Mouse (Mus musculus) heart, adult 2 months (tissue): ENCODE data around the gene 4930595D18Rik. TPM values are rescaled to one million over a fixed set of nuclear protein-coding genes. Genes with fewer than 3 reads are reported as not detected.

Source experiments
- DNase-seq, 2 experiments: peaks; one replicate each; pipeline ENCODE4 v3.0.0; 2021
- H3K27ac ChIP-seq: fragments of 200-600 bp; 2 replicates; pipeline ENCODE4 v1.8.1; 2022
- H3K27me3 ChIP-seq: fragments of 200-500 bp; 2 replicates; pipeline ENCODE4 v1.6.1; 2012; ENCODE audit warnings: mild to moderate bottlenecking, low read length, inconsistent platforms, mixed read lengths; ENCODE audit not compliant: control insufficient read depth, insufficient read depth
- H3K36me3 ChIP-seq: fragments of 200-500 bp; 2 replicates; pipeline ENCODE4 v1.6.1; 2012; ENCODE audit warnings: low read length, inconsistent platforms; ENCODE audit not compliant: control insufficient read depth, insufficient read depth
- H3K4me1 ChIP-seq: fragments of 200-500 bp; 2 replicates; pipeline ENCODE4 v1.6.1; 2011; ENCODE audit warnings: low read length; ENCODE audit not compliant: control insufficient read depth, insufficient read depth
- H3K4me3 ChIP-seq: fragments of 200-600 bp; 2 replicates; pipeline ENCODE4 v1.8.1; 2022
- H3K79me2 ChIP-seq: fragments of 200-500 bp; replicated peaks from 2 replicates; pipeline ENCODE4 v1.6.1; 2012; ENCODE audit warnings: mild to moderate bottlenecking, inconsistent platforms, low read length, moderate library complexity, mixed read lengths; ENCODE audit not compliant: control insufficient read depth, insufficient read depth
- H3K9ac ChIP-seq: fragments of 200-500 bp; 2 replicates; pipeline ENCODE4 v1.6.1; 2012; ENCODE audit warnings: low read depth, mild to moderate bottlenecking, control low read depth, inconsistent platforms, low read length, mixed read lengths
- CTCF ChIP-seq: fragments of 200-600 bp; IDR thresholded peaks from 2 replicates; pipeline ENCODE4 v1.8.1; 2022; ENCODE audit warnings: antibody characterized with exemption, mild to moderate bottlenecking, moderate library complexity
- EP300 ChIP-seq: fragments of 200-500 bp; IDR thresholded peaks from 2 replicates; pipeline ENCODE4 v1.6.1; 2011; ENCODE audit warnings: low read depth, low read length, control low read depth; ENCODE audit not compliant: insufficient read depth
- POLR2A ChIP-seq: fragments of 200-500 bp; IDR thresholded peaks from 2 replicates; pipeline ENCODE4 v1.6.1; 2011; ENCODE audit warnings: mild to moderate bottlenecking, low read depth, low read length, control low read depth; ENCODE audit not compliant: insufficient read depth
- WGBS: fragments of 180-500 bp; shearing (Covaris S2); methylation state at CpG from one replicate; pipeline ENCODE4 v1.1.7; 2018; 5-methylcytosine and 5-hydroxymethylcytosine counted together
- intact Hi-C: fragments of 180-260 bp; cut with DNase I; formaldehyde crosslinking; loops from one replicate; pipeline ENCODE4 v1.15.1; 2025
- polyA plus RNA-seq: library from polyadenylated mRNA; depleted of rRNA; stranded (reverse); fragments of >200 nt; gene quantifications from 2 replicates; pipeline ENCODE4 v1.2.3, GENCODE M21; 2012
- total RNA-seq, 2 experiments: library from RNA; stranded (reverse); gene quantifications; 2 replicates each; pipeline ENCODE4 v1.2.3; 2021

Gene 4930595D18Rik
- total and polyA plus RNA-seq, 3 experiments = not detected

DNA sequence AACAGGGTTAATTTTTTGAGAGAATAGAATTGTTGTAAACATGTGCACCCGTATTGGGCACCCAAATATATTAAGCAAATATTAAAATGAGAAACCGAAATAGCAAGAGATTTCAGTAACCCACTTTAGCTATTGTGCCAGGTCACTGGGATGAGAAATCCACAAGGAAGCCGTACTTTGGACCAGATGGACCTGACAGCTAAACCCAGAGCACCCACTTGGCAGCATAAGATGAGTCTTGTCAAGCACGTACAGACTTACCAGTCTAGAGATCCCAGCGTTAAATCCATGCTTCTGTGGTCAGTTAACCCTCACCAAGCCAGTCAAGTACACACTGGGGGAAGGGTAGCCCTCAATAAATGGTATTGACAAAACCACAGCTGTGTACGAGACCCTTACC is 58.6 kb downstream of the 4930595D18Rik start:
- H3K79me2 ChIP-seq = no peaks in the 10 kb centered on the region
- no peaks in the 10 kb centered on the region for H3K4me1 ChIP-seq
- no peak for TF ChIP-seq POLR2A
- TF ChIP-seq EP300 = no peak
- no peak for TF ChIP-seq CTCF
- whole genome bisulfite sequencing = 75% methylated on average over 6 of the region's 6 CpGs
- H3K9ac ChIP-seq = no peak overlapping the region
- intact Hi-C loops = no loop called here
- H3K4me3 ChIP-seq = no peak overlapping the region
- H3K27me3 ChIP-seq = no peaks in the 10 kb centered on the region
- DNase-seq = no peak
- no peak overlapping the region for H3K27ac ChIP-seq
- H3K36me3 ChIP-seq = no peaks in the 10 kb centered on the region

DNA sequence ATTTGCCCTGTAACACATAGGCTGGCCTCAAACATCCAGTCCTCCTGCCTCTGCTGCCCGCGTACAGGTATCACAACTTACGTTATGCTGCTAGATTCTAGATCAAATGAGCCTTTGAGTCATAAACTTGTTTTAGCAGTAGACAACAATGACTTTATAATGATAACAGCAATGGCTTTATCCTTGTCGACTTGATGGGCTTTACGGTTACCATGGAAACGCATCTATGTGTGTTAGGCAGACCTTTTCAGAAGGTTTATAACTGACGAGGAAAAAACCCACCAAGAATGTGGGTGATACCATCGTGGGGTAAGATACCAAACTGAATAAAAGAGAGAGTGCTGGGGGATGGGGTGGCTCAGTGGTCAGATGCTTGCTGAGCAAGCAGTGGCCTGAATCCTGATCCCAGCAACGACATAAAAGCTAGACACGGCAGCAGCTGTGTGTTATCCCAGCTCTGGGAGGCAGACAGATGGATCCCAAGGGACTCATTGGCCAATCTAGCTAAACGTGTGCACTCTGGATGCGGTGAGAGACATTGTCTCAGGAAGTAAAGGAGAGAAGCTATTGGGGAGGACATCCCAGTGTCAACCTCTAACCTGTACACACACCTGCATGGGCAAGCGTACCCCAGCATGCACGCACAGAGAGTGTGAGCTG is 59.6 kb downstream of the 4930595D18Rik start:
- no peak for DNase-seq
- intact Hi-C loops = no loop called here
- H3K79me2 ChIP-seq = no peaks in the 10 kb centered on the region
- H3K27ac ChIP-seq = no peak overlapping the region
- H3K4me3 ChIP-seq = no peak overlapping the region
- TF ChIP-seq EP300 (no peak), POLR2A (no peak), CTCF (no peak)
- H3K4me1 ChIP-seq = no peaks in the 10 kb centered on the region
- WGBS = 74% methylated on average over 14 of the region's 14 CpGs
- no peak overlapping the region for H3K9ac ChIP-seq
- H3K27me3 ChIP-seq = no peaks in the 10 kb centered on the region
- no peaks in the 10 kb centered on the region for H3K36me3 ChIP-seq

DNA sequence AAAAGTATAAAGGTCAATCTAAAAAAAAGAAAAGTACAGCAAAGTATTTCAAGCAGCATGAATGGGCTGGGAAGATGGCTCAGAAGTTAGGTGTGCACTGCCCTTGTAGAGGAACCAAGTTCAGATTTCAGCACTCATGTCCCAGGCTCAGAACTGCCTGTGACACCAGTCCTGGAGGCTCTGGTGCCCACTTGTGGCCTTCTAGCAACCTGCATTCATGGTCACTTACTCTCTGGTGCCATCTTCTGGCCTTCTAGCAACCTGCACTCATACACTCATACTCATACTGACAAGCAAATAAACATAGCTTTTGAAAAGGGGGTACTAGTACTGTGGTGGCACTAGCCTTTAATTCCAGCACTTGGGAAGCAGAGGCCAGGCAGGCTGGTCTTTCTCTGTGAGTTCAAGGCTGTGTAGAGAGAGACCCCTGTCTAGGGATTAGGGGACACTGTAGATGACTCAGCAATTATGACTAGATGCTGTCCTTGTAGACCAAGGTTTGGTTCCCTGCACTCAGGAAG is 61.9 kb downstream of the 4930595D18Rik start:
- TF ChIP-seq CTCF (peak; percentile 58), EP300 (no peak), POLR2A (no peak)
- Histone ChIP-seq H3K27me3 (no peaks in the 10 kb centered on the region), H3K27ac (no peak overlapping the region), H3K79me2 (no peaks in the 10 kb centered on the region), H3K36me3 (no peaks in the 10 kb centered on the region), H3K9ac (no peak overlapping the region), H3K4me1 (no peaks in the 10 kb centered on the region), H3K4me3 (no peak overlapping the region)
- intact Hi-C loops = no loop called here
- no peak for DNase-seq

DNA sequence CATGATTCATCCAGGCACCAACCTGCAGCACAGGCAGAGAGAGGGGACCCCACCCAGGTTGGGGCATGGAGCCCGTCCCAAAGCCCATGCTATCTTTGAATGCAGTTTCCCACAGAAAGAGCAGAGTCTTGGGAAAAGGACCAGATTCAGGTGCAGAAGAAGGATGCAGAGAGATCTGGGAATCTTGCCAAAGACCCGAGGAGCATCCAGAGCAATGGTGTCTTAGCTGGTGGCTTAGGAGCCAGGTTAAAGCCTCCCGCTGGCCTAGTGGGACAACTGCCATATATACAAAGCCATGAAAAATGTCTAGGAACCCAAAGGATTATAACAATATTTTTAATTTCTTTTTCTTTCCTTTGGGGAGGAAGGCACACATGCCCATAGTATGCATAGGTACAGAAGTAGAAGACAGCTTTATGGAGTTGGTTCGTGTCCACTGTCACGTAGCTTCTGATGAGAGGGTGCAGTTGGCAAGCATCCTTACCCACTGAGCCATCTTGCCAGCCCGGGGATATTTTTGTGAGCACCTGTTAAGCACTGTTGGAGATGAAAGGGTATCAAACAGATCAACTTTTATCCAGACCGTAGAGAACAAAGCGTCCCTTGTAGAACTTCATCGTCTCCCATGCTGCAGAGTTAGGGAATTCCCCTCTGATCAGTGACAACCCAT is 63.2 kb downstream of the 4930595D18Rik start:
- Histone ChIP-seq H3K9ac (no peak overlapping the region), H3K36me3 (no peaks in the 10 kb centered on the region), H3K27ac (no peak overlapping the region), H3K4me3 (no peak overlapping the region), H3K4me1 (no peaks in the 10 kb centered on the region), H3K27me3 (no peaks in the 10 kb centered on the region), H3K79me2 (no peaks in the 10 kb centered on the region)
- TF ChIP-seq CTCF (no peak), POLR2A (no peak), EP300 (no peak)
- intact Hi-C loops = no loop called here
- DNase-seq = no peak
- WGBS = 92% methylated on average over 9 of the region's 9 CpGs

DNA sequence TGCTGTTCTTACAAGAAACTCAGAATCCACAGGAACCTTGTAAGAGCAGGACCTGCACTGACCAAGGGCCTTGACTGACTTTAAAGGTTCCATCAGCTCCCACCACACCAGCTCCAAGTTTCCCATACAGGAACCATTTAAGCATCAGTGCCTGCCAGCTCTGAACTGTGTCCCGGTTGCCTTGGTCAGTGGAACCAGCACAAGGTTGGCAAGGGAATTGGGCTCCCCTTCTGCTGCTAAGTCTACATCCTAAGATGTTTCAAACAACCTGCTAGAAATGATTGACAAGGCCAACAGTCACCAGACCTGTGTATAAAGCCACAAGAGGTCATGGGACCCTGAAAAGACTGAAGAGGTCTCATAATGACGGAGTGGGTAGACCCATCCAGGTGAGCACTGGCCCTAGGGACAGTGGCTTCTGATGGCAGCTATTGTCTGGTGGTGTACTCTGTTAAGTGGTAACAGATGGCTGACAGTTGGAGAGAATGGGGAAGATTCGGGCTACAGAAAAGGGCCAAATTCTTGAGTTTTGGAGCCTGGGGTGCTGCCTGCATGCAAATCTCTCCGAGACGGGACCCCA is 64.7 kb downstream of the 4930595D18Rik start:
- no peaks in the 10 kb centered on the region for H3K79me2 ChIP-seq
- H3K4me1 ChIP-seq = no peaks in the 10 kb centered on the region
- H3K27ac ChIP-seq = no peak overlapping the region
- 94% methylated on average over 5 of the region's 5 CpGs for WGBS
- no peak overlapping the region for H3K9ac ChIP-seq
- no peak for DNase-seq
- no peak for TF ChIP-seq CTCF
- no peak for TF ChIP-seq EP300
- TF ChIP-seq POLR2A = no peak
- H3K27me3 ChIP-seq = no peaks in the 10 kb centered on the region
- H3K36me3 ChIP-seq = no peaks in the 10 kb centered on the region
- H3K4me3 ChIP-seq = no peak overlapping the region
- intact Hi-C loops = no loop called here

DNA sequence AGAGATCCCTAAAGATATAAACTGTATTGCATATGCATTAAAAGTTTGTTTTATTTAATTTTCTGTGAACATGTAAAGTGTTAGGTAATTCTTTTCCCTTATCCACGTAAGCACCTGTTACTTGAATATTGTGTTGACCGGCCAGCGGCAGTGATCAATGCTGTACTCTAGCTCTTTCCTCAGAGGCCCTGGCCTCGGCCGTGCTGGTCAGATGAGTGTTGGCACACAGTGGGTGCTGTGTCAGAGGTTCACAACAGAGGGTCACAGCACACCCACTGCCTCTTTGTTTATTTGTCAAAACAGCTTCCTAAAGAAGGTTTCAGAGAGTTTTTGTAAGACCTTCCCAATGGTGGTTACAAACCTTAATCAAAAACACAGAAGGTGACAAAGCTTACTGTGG is 69.7 kb downstream of the 4930595D18Rik start:
- Histone ChIP-seq H3K9ac (no peak overlapping the region), H3K4me3 (no peak overlapping the region), H3K36me3 (no peaks in the 10 kb centered on the region), H3K79me2 (no peaks in the 10 kb centered on the region), H3K27ac (no peak overlapping the region), H3K4me1 (no peaks in the 10 kb centered on the region), H3K27me3 (no peaks in the 10 kb centered on the region)
- TF ChIP-seq EP300 (no peak), CTCF (no peak), POLR2A (no peak)
- no peak for DNase-seq
- 96% methylated on average over 5 of the region's 5 CpGs for WGBS
- intact Hi-C loops = no loop called here
